Comparison of ENCODE assay signal across 11 mouse cellular contexts in the genomic region with DNA sequence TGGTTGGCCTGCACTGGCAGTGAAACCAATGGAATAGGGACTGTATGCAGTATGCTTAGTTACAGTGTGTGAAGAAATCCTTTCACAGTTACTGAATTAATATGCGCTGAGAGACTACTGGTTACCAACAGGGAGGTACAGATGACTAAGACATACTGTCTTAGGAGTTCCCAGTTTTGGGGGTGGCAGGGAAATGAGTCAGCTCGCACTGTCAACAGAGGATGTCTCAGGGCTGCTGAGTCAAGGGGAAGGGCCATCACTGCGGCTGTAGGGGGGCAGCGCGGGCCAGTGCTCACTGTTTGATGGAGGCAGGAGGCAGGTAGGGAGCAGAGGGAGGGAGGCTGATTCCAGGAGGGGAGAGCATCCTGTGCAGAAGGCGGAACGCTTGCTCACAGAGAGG. TPM values are rescaled to one million over a fixed set of nuclear protein-coding genes. Genes with fewer than 3 reads are reported as not detected.
DNase-seq lines count a peak whose midpoint lies in the region; ATAC-seq and TF ChIP-seq lines count a peak whose summit lies in the region.
"Had no signal": no experiment of that assay in that cellular context is flagged by ENCODE, and none has a peak within 500 bp of the region (broad histone marks: within the 10 kb centered on the region; RNA-seq: fewer than 3 reads in every experiment).

No protein-coding gene starts in this region.

- DNase-seq in layer of hippocampus, adult 18-20 months (ENCODE audit: low spot score in 2 of 2), result peak; percentile 22 to 44
- DNase-seq in layer of hippocampus, adult 9-10 months (ENCODE audit: low spot score), result no peak
- DNase-seq in Patski (ENCODE audit: low read depth, low spot score), result peak; percentile 91
- peak; percentile 28 to 51 for DNase-seq in left cerebral cortex, adult 9 months (ENCODE audit: low spot score in 2 of 2)
- no peak for DNase-seq in cerebellum, postnatal 4 days (ENCODE audit: low spot score in 2 of 2)
- DNase-seq in ovary, adult 18-20 months (ENCODE audit: low spot score), result no peak
- no peak for DNase-seq in c-Kit-positive CD71-positive TER-119-positive erythroid progenitor cells, embryonic 14.5 days (ENCODE audit: low spot score)
- DNase-seq: gastrocnemius, postnatal 36 days; midbrain, embryonic 14.5 days had no signal

- ATAC-seq in Patski, result peak; percentile 90
- peak; percentile 70 for ATAC-seq in neutrophil, adult 5-6 weeks (ENCODE audit: extremely low read depth, insufficient number of reproducible peaks, low FRiP score, poor library complexity, severe bottlenecking)
- ATAC-seq: inflammation-experienced regulatory T-cells, adult 6 months had no signal

- TF ChIP-seq CTCF in Patski (IDR thresholded peaks at IDR 0.05), result no peak

- CTCF ChIA-PET in Patski (lab: Charles Lee), result no interaction called here

- no peaks in the 10 kb centered on the region for H3K27me3 ChIP-seq in Patski

- in situ Hi-C loops in Patski (cut with MboI; ENCODE audit: low pct_unique_long_range_greater_than_20kb), result no loop called here

- POLR2A ChIA-PET in Patski (lab: Charles Lee), result interaction anchor here (0.6 kb wide), 2 partner anchors 13 to 19 kb away, joined by 3 to 4 read pairs; no protein-coding TSS in a partner anchor

RNA-seq across cellular contexts. Expression of a gene that starts 26.6 kb away (rescaled TPM):
- 10 to 100 TPM; 20.2 to 20.8 TPM for total RNA-seq in layer of hippocampus, adult 18-20 months (2021)
- polyA plus RNA-seq in Patski (2021), result 25.6 TPM
- 34.3 and 36.6 TPM in 2 replicates for total RNA-seq in neutrophil, adult 5-6 weeks (2017)

Comparison
In these comparisons a context has a peak if more than half of its experiments do, and no peak if none do; other contexts are left out.
1. DNase-seq: peak in layer of hippocampus, adult 18-20 months (2 of 2), Patski (single experiment) and left cerebral cortex, adult 9 months (2 of 2); none in layer of hippocampus, adult 9-10 months (single experiment), cerebellum, postnatal 4 days (0 of 2), ovary, adult 18-20 months (single experiment) and c-Kit-positive CD71-positive TER-119-positive erythroid progenitor cells, embryonic 14.5 days (single experiment).